Comparison of ENCODE assay signal across 9 mouse cellular contexts in the genomic region with DNA sequence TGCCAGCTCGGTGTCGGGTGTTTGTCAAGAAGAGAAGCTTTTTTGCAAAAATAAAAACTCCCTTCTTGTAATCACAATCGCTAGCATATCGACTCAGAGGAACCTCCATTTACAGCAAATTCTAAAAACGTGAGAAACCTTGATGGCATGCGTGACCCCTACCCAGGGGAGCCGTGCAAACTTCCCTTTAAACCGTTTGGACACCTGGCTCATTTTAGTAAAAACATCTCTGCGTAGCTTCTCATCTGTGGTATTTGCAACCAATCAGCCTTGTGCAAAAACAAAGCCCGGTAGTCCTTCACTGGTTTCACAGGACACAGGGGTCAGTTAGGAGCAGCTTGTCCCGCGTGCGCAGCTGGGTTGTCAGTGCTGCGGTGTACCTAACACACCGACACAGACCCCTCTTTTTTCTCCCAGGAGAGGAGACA. TPM values are rescaled to one million over a fixed set of nuclear protein-coding genes. Genes with fewer than 3 reads are reported as not detected.
DNase-seq lines count a peak whose midpoint lies in the region; ATAC-seq lines count a peak whose summit lies in the region.
"Had no signal": no experiment of that assay in that cellular context is flagged by ENCODE, and none has a peak within 500 bp of the region (broad histone marks: within the 10 kb centered on the region; RNA-seq: fewer than 3 reads in every experiment).

No protein-coding gene starts in this region.

- peaks cover 24% of the 10 kb centered on the region for H3K4me1 ChIP-seq in embryonic facial prominence, embryonic 10.5 days
- peaks cover 6% of the 10 kb centered on the region; the same call in 1 of the 2 replicates for H3K4me1 ChIP-seq in hindbrain, embryonic 11.5 days (replicated peaks; ENCODE audit: control insufficient read depth, insufficient read depth, low read length)
- H3K4me1 ChIP-seq in liver, embryonic 12.5 days = peaks cover 43% of the 10 kb centered on the region

- peak overlapping the region; percentile 53; the same call in 1 of the 2 replicates for H3K9ac ChIP-seq in hindbrain, embryonic 11.5 days (ENCODE audit: low read depth, low read length)
- peak overlapping the region; percentile 86 for H3K9ac ChIP-seq in liver, embryonic 12.5 days

- H3K27me3 ChIP-seq in embryonic facial prominence, embryonic 10.5 days (replicated peaks; ENCODE audit: low read depth, poor library complexity, severe bottlenecking) = peaks cover 66% of the 10 kb centered on the region
- H3K27me3 ChIP-seq in hindbrain, embryonic 11.5 days (ENCODE audit: control insufficient read depth, insufficient read depth, low read length) = peaks cover 19% of the 10 kb centered on the region
- no peaks in the 10 kb centered on the region; the same call in 1 of the 2 replicates for H3K27me3 ChIP-seq in liver, embryonic 12.5 days (replicated peaks)
- H3K27me3 ChIP-seq: Patski had no signal

- H3K4me3 ChIP-seq in embryonic facial prominence, embryonic 10.5 days = peak overlapping the region; percentile 73
- peak overlapping the region; percentile 51 for H3K4me3 ChIP-seq in hindbrain, embryonic 11.5 days (ENCODE audit: low read depth, low read length)
- H3K4me3 ChIP-seq in liver, embryonic 12.5 days = peak overlapping the region; percentile 72

- DNase-seq in heart, adult 18-20 months = peak; percentile 26 to 42
- no peak for DNase-seq in heart, adult 8-10 months (ENCODE audit: low spot score)
- peak; percentile 37 for DNase-seq in embryonic facial prominence, embryonic 10.5 days (ENCODE audit: low spot score)
- peak; percentile 48 for DNase-seq in hindbrain, embryonic 11.5 days (ENCODE audit: low spot score)
- DNase-seq in retina, embryonic 14.5 days (ENCODE audit: low spot score) = peak; percentile 29
- DNase-seq in layer of hippocampus, adult 9-11 months = no peak
- no peak for DNase-seq in adrenal gland, postnatal 14 days

- no peak for ATAC-seq in hindbrain, embryonic 11.5 days (ENCODE audit: low FRiP score)
- peak; percentile 8; the same call in 1 of the 2 replicates for ATAC-seq in liver, embryonic 12.5 days

- H3K36me3 ChIP-seq in embryonic facial prominence, embryonic 10.5 days (replicated peaks) = no peaks in the 10 kb centered on the region
- H3K36me3 ChIP-seq in hindbrain, embryonic 11.5 days (ENCODE audit: control insufficient read depth, insufficient read depth, low read length) = no peaks in the 10 kb centered on the region
- peaks cover 21% of the 10 kb centered on the region for H3K36me3 ChIP-seq in liver, embryonic 12.5 days

- H3K9me3 ChIP-seq in embryonic facial prominence, embryonic 10.5 days = no peaks in the 10 kb centered on the region
- no peaks in the 10 kb centered on the region for H3K9me3 ChIP-seq in hindbrain, embryonic 11.5 days (ENCODE audit: control insufficient read depth, low read length)
- no peaks in the 10 kb centered on the region for H3K9me3 ChIP-seq in liver, embryonic 12.5 days (replicated peaks)

- H3K27ac ChIP-seq in embryonic facial prominence, embryonic 10.5 days (replicated peaks) = peak overlapping the region; percentile 67; the same call in 1 of the 2 replicates
- H3K27ac ChIP-seq in hindbrain, embryonic 11.5 days (ENCODE audit: low read depth, low read length) = no peak overlapping the region
- H3K27ac ChIP-seq in liver, embryonic 12.5 days = peak overlapping the region; percentile 92

- peak overlapping the region; percentile 98 for H3K4me2 ChIP-seq in hindbrain, embryonic 11.5 days (replicated peaks; ENCODE audit: low read depth, low read length)
- peak overlapping the region; percentile 94 for H3K4me2 ChIP-seq in liver, embryonic 12.5 days

- under 1% methylated on average over 15 of the region's 15 CpGs for WGBS in embryonic facial prominence, embryonic 10.5 days
- under 1% methylated on average over 15 of the region's 15 CpGs for WGBS in hindbrain, embryonic 11.5 days
- 3% methylated on average over 15 of the region's 15 CpGs for WGBS in liver, embryonic 12.5 days (ENCODE audit: insufficient replicate concordance)

RNA-seq across cellular contexts. Expression of gene Tifa, which starts 1.5 kb away (rescaled TPM):
- 1 to 10 TPM; 1.9 to 2.9 TPM for total RNA-seq in heart, adult 18-20 months (2021)
- 1 to 10 TPM; 1.6 to 2.4 (median 2.1) TPM for total RNA-seq in heart, adult 8-10 months (2022)
- 1.6 and 1.9 TPM in 2 replicates for polyA plus RNA-seq in embryonic facial prominence, embryonic 10.5 days (2016; fragmentation: Nextera tagmentation; extraction: Ambion mirVana)
- 4.5 and 4.7 TPM in 2 replicates for polyA plus RNA-seq in hindbrain, embryonic 11.5 days (2014; fragmentation: Nextera tagmentation; extraction: Ambion mirVana)
- polyA plus RNA-seq in liver, embryonic 12.5 days (2016; fragmentation: Nextera tagmentation; extraction: Ambion mirVana) = 12.8 and 13.7 TPM in 2 replicates
- 3.0 and 5.2 TPM in 2 replicates for total RNA-seq in adrenal gland, postnatal 14 days (2021)

RNA-seq across cellular contexts. Expression of gene Alpk1, which starts 10.7 kb away (rescaled TPM):
- 1 to 10 TPM; 2.1 to 2.8 TPM for total RNA-seq in heart, adult 18-20 months (2021)
- 1 to 10 TPM; 2.2 to 2.7 (median 2.4) TPM for total RNA-seq in heart, adult 8-10 months (2022)
- 0.60 and 0.83 TPM in 2 replicates for polyA plus RNA-seq in embryonic facial prominence, embryonic 10.5 days (2016; fragmentation: Nextera tagmentation; extraction: Ambion mirVana)
- 1.2 and 1.3 TPM in 2 replicates for polyA plus RNA-seq in hindbrain, embryonic 11.5 days (2014; fragmentation: Nextera tagmentation; extraction: Ambion mirVana)
- 0.44 and 0.64 TPM in 2 replicates for polyA plus RNA-seq in liver, embryonic 12.5 days (2016; fragmentation: Nextera tagmentation; extraction: Ambion mirVana)
- 8.7 and 10.1 TPM in 2 replicates for total RNA-seq in adrenal gland, postnatal 14 days (2021)

RNA-seq across cellular contexts. Expression of gene Ap1ar, which starts 46.3 kb away (rescaled TPM):
- 10 to 100 TPM; 18.3 to 18.9 TPM for total RNA-seq in heart, adult 18-20 months (2021)
- total RNA-seq in heart, adult 8-10 months (2022) = 10 to 100 TPM; 19.0 to 22.9 (median 20.3) TPM
- polyA plus RNA-seq in embryonic facial prominence, embryonic 10.5 days (2016; fragmentation: Nextera tagmentation; extraction: Ambion mirVana) = 60.6 and 64.6 TPM in 2 replicates
- 71.9 and 77.9 TPM in 2 replicates for polyA plus RNA-seq in hindbrain, embryonic 11.5 days (2014; fragmentation: Nextera tagmentation; extraction: Ambion mirVana)
- 37.3 and 39.3 TPM in 2 replicates for polyA plus RNA-seq in liver, embryonic 12.5 days (2016; fragmentation: Nextera tagmentation; extraction: Ambion mirVana)
- total RNA-seq in adrenal gland, postnatal 14 days (2021) = 30.3 and 33.5 TPM in 2 replicates

Comparison
In these comparisons a context has a peak if more than half of its experiments do, and no peak if none do; other contexts are left out.
1. DNase-seq: peak in heart, adult 18-20 months (2 of 2), embryonic facial prominence, embryonic 10.5 days (single experiment), hindbrain, embryonic 11.5 days (single experiment) and retina, embryonic 14.5 days (single experiment); none in heart, adult 8-10 months (single experiment), layer of hippocampus, adult 9-11 months (single experiment) and adrenal gland, postnatal 14 days (single experiment).
2. Peak in every context shown above with its lines, with median percentiles within 50 percentile points of each other: H3K4me3 ChIP-seq.